Mouse (Mus musculus): ENCODE results near the gene Patl1.

DNA sequence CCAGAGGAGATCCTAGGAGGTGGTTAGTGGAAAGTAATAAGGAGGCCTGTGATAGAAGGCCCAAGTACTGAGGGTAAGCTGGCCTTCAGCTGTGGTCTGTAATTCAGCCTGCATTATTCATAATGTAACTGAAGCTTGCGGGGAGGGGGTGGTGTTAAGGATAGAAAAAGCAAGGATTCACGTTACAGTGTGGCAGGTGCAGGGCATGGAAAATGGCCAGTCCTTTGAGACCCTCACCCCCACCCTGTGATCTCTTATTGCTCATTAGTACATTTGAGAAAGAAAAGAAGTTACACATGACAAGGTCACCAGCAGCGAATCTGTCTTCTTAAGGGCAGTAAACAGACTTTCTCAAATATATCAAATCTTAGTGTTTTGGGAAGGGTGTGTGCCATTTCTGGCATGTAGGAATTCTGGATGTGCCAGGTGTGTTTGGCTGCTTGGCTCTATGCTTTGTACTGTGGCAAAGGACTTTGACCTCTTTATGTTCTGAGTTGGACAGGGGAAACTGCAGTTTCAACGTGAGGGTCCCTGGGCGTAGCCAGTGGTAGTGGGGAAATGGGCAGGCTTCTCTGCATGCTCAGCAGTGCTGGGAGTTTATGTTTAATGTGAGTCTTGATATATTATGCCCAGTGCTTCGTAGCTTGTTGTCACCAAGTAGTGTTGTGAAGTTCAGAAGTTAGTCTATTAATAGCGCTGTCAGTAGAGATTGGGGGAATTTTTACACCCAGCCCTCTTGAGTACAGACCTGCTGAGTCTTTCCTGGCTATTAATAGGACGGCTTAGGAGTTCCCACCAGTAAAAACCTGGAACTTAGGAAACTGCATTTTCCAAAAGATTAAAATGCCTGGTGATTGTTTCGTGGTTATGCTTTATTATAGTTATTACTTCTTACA is 57.2 kb downstream of the Patl1 start:
- TF ChIP-seq CTCF (IDR thresholded peaks at IDR 0.05; ENCODE audit: control insufficient read depth, insufficient read depth, insufficient replicate concordance, low read depth, low read length) (no peak), POLR2A (IDR thresholded peaks at IDR 0.05; ENCODE audit: control insufficient read depth, low read depth, low read length) (no peak)
